Mouse (Mus musculus): ENCODE data around the gene Pdcd1lg2. TPM values are rescaled to one million over a fixed set of nuclear protein-coding genes. Genes with fewer than 3 reads are reported as not detected.

The Pdcd1lg2 gene
- polyA plus RNA-seq, 1 experiment from 2014 or later, result not detected

DNA sequence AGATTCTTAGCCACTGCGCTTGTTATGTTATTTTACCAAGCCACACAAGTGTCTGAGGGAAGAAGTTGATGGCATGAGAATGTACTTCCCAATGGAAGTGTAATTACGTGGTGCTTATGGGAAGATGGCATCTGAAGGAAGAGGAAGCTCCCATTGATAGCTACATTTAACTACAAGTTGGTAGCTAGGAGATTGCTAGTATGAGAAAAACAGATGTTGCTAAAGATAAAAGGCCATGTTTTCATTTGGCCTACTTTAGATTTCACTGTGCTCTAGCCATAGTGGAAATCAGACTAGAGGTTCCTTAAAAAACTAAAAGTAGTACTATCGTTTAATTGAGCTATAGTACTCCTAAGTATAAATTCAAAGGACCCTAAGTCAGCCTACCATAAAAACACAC is 28.5 kb downstream of the Pdcd1lg2 start:
- Histone ChIP-seq H3K4me2 (ENCODE audit: low read depth, low read length) (no peak overlapping the region), H3K36me3 (ENCODE audit: control insufficient read depth, insufficient read depth, low read length) (no peaks in the 10 kb centered on the region), H3K4me3 (ENCODE audit: low read depth, low read length) (no peak overlapping the region), H3K4me1 (ENCODE audit: control insufficient read depth, insufficient read depth, low read length) (no peaks in the 10 kb centered on the region), H3K9ac (replicated peaks; ENCODE audit: low read depth, low read length) (no peak overlapping the region), H3K27ac (ENCODE audit: low read depth, low read length) (no peak overlapping the region), H3K9me3 (ENCODE audit: control insufficient read depth, low read length) (no peaks in the 10 kb centered on the region), H3K27me3 (ENCODE audit: control insufficient read depth, insufficient read depth, low read length) (no peaks in the 10 kb centered on the region)
- 81% methylated on average over 3 of the region's 3 CpGs for WGBS
- ATAC-seq (ENCODE audit: low read depth), result no peak

DNA sequence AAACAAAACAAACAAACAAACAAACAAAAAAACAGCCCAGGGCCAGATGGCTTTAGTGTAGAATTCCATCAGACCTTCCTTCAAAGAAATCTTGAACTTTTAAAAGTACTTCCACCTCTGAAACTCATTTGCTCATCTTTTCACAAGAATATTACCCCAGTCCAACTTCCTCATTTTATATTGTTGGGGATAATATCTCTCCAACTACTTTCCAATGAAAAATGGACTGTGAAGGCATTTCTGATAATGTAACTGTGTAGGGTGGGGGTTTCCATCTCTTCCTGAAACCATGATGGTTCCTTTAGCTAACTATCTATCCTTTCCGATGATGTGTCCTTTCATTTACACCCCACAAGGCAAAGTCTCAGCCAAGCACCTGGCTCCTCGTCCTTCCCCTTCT is 31.8 kb downstream of the Pdcd1lg2 start:
- WGBS, result 81% methylated on average over 2 of the region's 2 CpGs
- H3K36me3 ChIP-seq (ENCODE audit: control insufficient read depth, insufficient read depth, low read length), result no peaks in the 10 kb centered on the region
- H3K4me1 ChIP-seq (ENCODE audit: control insufficient read depth, insufficient read depth, low read length), result no peaks in the 10 kb centered on the region
- no peak overlapping the region for H3K27ac ChIP-seq (ENCODE audit: low read depth, low read length)
- no peak for ATAC-seq (ENCODE audit: low read depth)
- H3K9me3 ChIP-seq (ENCODE audit: control insufficient read depth, low read length), result no peaks in the 10 kb centered on the region
- no peaks in the 10 kb centered on the region for H3K27me3 ChIP-seq (ENCODE audit: control insufficient read depth, insufficient read depth, low read length)
- H3K4me2 ChIP-seq (ENCODE audit: low read depth, low read length), result no peak overlapping the region
- H3K4me3 ChIP-seq (ENCODE audit: low read depth, low read length), result no peak overlapping the region
- no peak overlapping the region for H3K9ac ChIP-seq (replicated peaks; ENCODE audit: low read depth, low read length)

DNA sequence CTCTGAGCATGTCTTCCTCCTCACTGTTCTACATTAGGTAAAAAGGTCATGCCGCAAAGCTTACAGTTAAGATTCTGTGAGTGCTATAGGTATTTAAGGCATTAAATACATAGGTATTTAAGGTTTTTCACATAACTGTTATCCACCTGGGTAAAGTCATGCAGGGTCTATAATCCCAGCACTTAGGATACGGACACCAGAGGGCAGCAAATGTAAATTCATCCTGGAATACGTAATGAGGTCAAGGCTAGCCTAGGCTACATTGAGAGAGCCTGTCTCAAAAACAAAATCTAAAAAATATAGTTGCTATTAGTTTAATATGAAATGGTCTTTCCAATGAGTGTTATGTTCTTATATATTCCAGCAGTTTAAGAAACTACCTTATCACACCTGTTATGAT is 33.6 kb downstream of the Pdcd1lg2 start:
- no peak overlapping the region for H3K4me2 ChIP-seq (ENCODE audit: low read depth, low read length)
- no peaks in the 10 kb centered on the region for H3K36me3 ChIP-seq (ENCODE audit: control insufficient read depth, insufficient read depth, low read length)
- no peak overlapping the region for H3K4me3 ChIP-seq (ENCODE audit: low read depth, low read length)
- no peaks in the 10 kb centered on the region for H3K9me3 ChIP-seq (ENCODE audit: control insufficient read depth, low read length)
- no peak overlapping the region for H3K27ac ChIP-seq (ENCODE audit: low read depth, low read length)
- H3K4me1 ChIP-seq (ENCODE audit: control insufficient read depth, insufficient read depth, low read length), result no peaks in the 10 kb centered on the region
- H3K27me3 ChIP-seq (ENCODE audit: control insufficient read depth, insufficient read depth, low read length), result no peaks in the 10 kb centered on the region
- H3K9ac ChIP-seq (replicated peaks; ENCODE audit: low read depth, low read length), result no peak overlapping the region
- no peak for ATAC-seq (ENCODE audit: low read depth)
- WGBS, result 91% methylated on average over 3 of the region's 3 CpGs

DNA sequence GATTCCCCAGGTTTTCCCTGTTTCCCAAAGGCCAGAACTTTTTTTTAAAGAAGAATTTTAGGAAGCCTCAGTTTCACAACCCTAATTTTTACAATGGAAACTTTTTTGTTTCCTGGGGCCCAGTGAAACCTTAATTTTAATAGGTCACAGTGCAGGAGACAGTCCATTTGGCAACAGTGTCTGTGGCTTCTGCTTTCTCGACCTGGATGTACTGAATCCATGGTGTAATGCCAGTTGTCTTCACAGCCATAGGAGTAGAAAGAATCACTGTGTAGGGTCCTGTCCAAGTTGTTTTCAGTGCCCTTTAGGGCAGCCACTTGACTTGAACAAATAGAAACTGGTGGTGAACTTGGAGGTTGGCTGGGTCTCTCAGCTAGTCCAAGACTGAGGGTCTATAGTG is 37.7 kb downstream of the Pdcd1lg2 start:
- no peak overlapping the region for H3K9ac ChIP-seq (replicated peaks; ENCODE audit: low read depth, low read length)
- no peak overlapping the region for H3K4me2 ChIP-seq (ENCODE audit: low read depth, low read length)
- H3K4me1 ChIP-seq (ENCODE audit: control insufficient read depth, insufficient read depth, low read length), result no peaks in the 10 kb centered on the region
- H3K36me3 ChIP-seq (ENCODE audit: control insufficient read depth, insufficient read depth, low read length), result no peaks in the 10 kb centered on the region
- no peak overlapping the region for H3K4me3 ChIP-seq (ENCODE audit: low read depth, low read length)
- 92% methylated on average over 1 of the region's 1 CpGs for WGBS
- H3K27me3 ChIP-seq (ENCODE audit: control insufficient read depth, insufficient read depth, low read length), result no peaks in the 10 kb centered on the region
- no peak overlapping the region for H3K27ac ChIP-seq (ENCODE audit: low read depth, low read length)
- H3K9me3 ChIP-seq (ENCODE audit: control insufficient read depth, low read length), result no peaks in the 10 kb centered on the region
- no peak for ATAC-seq (ENCODE audit: low read depth)

DNA sequence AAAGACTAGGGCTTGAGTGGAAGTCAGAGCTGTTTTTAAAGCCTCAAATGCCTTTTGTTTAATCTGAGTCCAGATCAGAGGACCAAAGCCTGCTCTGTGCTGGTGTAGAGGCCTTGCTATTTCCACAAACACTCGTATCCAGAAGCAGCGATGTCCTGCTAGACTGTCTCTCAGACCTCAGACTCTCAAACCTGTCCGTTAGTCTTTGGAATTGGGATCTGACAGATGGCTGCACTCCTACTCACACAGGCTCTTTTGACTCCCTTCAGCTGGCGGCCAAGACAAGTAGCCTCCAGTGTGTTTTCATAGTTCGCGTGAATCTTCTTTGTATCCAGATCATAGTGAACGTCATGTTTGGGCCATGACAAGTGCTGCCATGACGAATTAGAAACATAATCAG is 39.7 kb downstream of the Pdcd1lg2 start:
- Histone ChIP-seq H3K9ac (replicated peaks; ENCODE audit: low read depth, low read length) (no peak overlapping the region), H3K4me3 (ENCODE audit: low read depth, low read length) (no peak overlapping the region), H3K4me1 (ENCODE audit: control insufficient read depth, insufficient read depth, low read length) (no peaks in the 10 kb centered on the region), H3K9me3 (ENCODE audit: control insufficient read depth, low read length) (no peaks in the 10 kb centered on the region), H3K4me2 (ENCODE audit: low read depth, low read length) (no peak overlapping the region), H3K27ac (ENCODE audit: low read depth, low read length) (no peak overlapping the region), H3K27me3 (ENCODE audit: control insufficient read depth, insufficient read depth, low read length) (no peaks in the 10 kb centered on the region), H3K36me3 (ENCODE audit: control insufficient read depth, insufficient read depth, low read length) (no peaks in the 10 kb centered on the region)
- 89% methylated on average over 8 of the region's 8 CpGs for WGBS
- no peak for ATAC-seq (ENCODE audit: low read depth)

DNA sequence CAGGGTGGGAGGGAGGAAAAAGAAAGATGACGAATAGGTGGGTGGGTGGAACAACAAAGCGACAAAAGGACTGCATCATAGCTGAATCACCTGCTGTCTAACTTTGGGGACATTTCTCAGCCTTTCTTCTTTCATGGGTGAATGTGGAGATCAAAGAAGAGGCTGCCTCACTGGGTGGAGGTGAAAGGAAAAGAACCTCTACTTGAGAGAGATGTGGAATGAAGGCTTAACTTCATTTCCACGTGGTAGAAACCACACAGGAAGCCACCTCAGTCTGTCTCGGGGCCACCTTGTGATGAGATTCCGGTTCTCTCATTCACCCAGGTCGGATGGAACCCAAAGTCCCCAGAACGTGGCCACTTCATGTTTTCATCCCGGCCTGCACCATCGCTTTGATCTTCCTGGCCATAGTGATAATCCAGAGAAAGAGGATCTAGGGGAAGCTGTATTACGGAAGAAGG is 43.5 kb downstream of the Pdcd1lg2 start:
- 87% methylated on average over 10 of the region's 10 CpGs for WGBS
- Histone ChIP-seq H3K9ac (replicated peaks; ENCODE audit: low read depth, low read length) (no peak overlapping the region), H3K27me3 (ENCODE audit: control insufficient read depth, insufficient read depth, low read length) (no peaks in the 10 kb centered on the region), H3K9me3 (ENCODE audit: control insufficient read depth, low read length) (no peaks in the 10 kb centered on the region), H3K4me3 (ENCODE audit: low read depth, low read length) (no peak overlapping the region), H3K27ac (ENCODE audit: low read depth, low read length) (no peak overlapping the region), H3K4me1 (ENCODE audit: control insufficient read depth, insufficient read depth, low read length) (no peaks in the 10 kb centered on the region), H3K36me3 (ENCODE audit: control insufficient read depth, insufficient read depth, low read length) (no peaks in the 10 kb centered on the region), H3K4me2 (ENCODE audit: low read depth, low read length) (no peak overlapping the region)
- no peak for ATAC-seq (ENCODE audit: low read depth)

DNA sequence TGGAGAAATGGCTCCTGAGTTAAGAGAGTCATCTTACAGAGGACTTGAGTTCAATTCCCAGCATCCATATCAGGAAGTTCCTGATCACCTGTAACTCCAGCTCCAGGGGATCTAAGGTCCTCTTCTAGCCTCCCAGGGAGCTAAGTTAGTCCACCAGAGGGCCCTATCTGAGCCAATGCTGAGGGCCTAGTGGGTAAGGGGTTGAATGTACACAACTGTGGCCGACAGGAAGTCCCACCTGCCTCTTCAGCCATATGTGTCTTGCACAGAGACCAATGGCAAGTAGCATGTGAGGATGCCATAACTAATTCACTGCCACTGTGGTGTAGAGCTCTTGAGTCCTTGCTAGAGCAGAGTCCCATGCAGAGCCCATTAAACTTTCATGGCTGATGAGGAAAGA is 44.4 kb downstream of the Pdcd1lg2 start:
- Histone ChIP-seq H3K4me2 (ENCODE audit: low read depth, low read length) (no peak overlapping the region), H3K9ac (replicated peaks; ENCODE audit: low read depth, low read length) (no peak overlapping the region), H3K4me3 (ENCODE audit: low read depth, low read length) (no peak overlapping the region), H3K36me3 (ENCODE audit: control insufficient read depth, insufficient read depth, low read length) (no peaks in the 10 kb centered on the region), H3K9me3 (ENCODE audit: control insufficient read depth, low read length) (no peaks in the 10 kb centered on the region), H3K4me1 (ENCODE audit: control insufficient read depth, insufficient read depth, low read length) (no peaks in the 10 kb centered on the region), H3K27me3 (ENCODE audit: control insufficient read depth, insufficient read depth, low read length) (no peaks in the 10 kb centered on the region), H3K27ac (ENCODE audit: low read depth, low read length) (no peak overlapping the region)
- 86% methylated on average over 1 of the region's 1 CpGs for WGBS
- no peak for ATAC-seq (ENCODE audit: low read depth)

DNA sequence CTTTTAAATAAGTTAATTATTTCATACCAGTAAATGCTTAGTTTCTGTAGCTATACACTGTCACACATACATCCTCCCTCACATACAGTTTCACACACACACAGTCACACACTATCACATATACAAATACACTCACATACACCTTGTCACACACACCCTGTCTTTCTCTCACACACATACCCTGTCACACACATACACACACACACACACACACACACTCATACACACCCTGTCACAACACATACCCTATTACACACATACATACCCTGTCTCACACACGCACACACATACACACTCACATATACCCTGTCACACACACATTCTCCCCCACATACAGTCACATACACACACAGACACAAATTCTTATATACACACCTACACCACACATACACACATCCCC is 47.3 kb downstream of the Pdcd1lg2 start:
- Histone ChIP-seq H3K36me3 (ENCODE audit: control insufficient read depth, insufficient read depth, low read length) (no peaks in the 10 kb centered on the region), H3K4me1 (ENCODE audit: control insufficient read depth, insufficient read depth, low read length) (no peaks in the 10 kb centered on the region), H3K4me2 (ENCODE audit: low read depth, low read length) (no peak overlapping the region), H3K9me3 (ENCODE audit: control insufficient read depth, low read length) (no peaks in the 10 kb centered on the region), H3K4me3 (ENCODE audit: low read depth, low read length) (no peak overlapping the region), H3K9ac (replicated peaks; ENCODE audit: low read depth, low read length) (no peak overlapping the region), H3K27me3 (ENCODE audit: control insufficient read depth, insufficient read depth, low read length) (no peaks in the 10 kb centered on the region), H3K27ac (ENCODE audit: low read depth, low read length) (no peak overlapping the region)
- ATAC-seq (ENCODE audit: low read depth), result no peak
- WGBS, result 93% methylated on average over 1 of the region's 1 CpGs

DNA sequence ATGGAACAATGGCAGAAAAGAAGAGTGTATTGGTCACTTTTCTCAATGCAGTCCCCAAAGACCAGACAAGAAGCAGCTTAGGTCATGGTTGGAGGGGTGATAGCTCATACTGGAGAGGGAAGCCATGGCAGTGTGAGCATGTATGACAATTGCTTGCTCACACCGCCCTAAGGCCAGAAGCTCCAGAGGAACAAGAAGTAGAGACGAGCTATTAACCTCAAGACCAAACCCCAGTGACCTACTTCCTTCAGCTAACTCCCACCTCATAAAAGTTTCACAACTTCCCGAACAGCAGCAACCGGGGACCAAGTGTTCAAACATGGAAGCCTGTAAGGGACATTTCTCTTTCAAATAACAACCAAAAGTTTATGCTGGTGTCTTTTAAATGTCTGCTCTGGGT is 51.7 kb downstream of the Pdcd1lg2 start:
- no peak for ATAC-seq (ENCODE audit: low read depth)
- H3K9ac ChIP-seq (replicated peaks; ENCODE audit: low read depth, low read length), result no peak overlapping the region
- no peaks in the 10 kb centered on the region for H3K36me3 ChIP-seq (ENCODE audit: control insufficient read depth, insufficient read depth, low read length)
- H3K4me3 ChIP-seq (ENCODE audit: low read depth, low read length), result no peak overlapping the region
- WGBS, result 83% methylated on average over 4 of the region's 4 CpGs
- no peaks in the 10 kb centered on the region for H3K4me1 ChIP-seq (ENCODE audit: control insufficient read depth, insufficient read depth, low read length)
- H3K27ac ChIP-seq (ENCODE audit: low read depth, low read length), result no peak overlapping the region
- no peak overlapping the region for H3K4me2 ChIP-seq (ENCODE audit: low read depth, low read length)
- no peaks in the 10 kb centered on the region for H3K9me3 ChIP-seq (ENCODE audit: control insufficient read depth, low read length)
- H3K27me3 ChIP-seq (ENCODE audit: control insufficient read depth, insufficient read depth, low read length), result no peaks in the 10 kb centered on the region
